Mouse (Mus musculus) neural tube, embryonic 10.5 days (tissue): Measurements from ENCODE around the gene Ethe1.
"Not testable (repeated sequence)": the region's sequence is repeated elsewhere in the genome, so short reads cannot be mapped to it uniquely, and the experiment has no call there.

Source experiments
- DNase-seq: peaks from one replicate; pipeline ENCODE4 v3.0.0-alpha.2; 2017; ENCODE audit warnings: low spot score; ENCODE audit errors: extremely low spot score

The Ethe1 gene

GRCm38 (mm10) chr7:24611709-24612108, 24.4 kb downstream of the Ethe1 start:
- no peak for DNase-seq

DNA sequence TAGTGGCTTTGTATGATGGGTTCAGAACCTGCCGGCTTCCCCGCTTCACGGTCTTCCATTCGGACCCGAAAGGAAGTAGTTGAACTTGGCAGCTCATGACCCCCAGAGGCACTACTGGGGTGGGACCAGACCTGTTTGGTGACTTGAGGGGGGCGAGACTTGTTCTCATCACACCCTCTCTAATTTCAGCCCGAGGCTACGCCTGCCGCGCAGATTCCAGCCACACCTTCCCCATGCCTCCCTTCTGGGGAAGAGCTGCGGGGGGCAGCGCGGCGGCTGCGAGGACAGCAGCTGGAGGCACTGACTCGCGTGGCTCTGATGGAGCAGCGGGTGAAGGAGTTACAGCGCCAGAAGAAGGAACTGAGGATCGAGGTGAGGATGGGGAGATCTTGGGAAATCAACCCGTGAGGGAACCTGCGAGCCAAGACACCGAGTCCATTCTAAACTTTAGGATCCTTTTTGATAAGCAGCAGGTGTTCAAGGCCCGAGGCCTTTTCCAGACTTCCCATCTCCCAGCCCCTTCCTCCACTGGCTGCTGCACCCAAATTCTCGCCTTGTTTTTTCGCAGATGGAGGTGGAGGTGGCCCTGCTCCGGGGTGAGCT, 25.1 kb downstream of the Ethe1 start:
- DNase-seq: peak; percentile 43

DNA sequence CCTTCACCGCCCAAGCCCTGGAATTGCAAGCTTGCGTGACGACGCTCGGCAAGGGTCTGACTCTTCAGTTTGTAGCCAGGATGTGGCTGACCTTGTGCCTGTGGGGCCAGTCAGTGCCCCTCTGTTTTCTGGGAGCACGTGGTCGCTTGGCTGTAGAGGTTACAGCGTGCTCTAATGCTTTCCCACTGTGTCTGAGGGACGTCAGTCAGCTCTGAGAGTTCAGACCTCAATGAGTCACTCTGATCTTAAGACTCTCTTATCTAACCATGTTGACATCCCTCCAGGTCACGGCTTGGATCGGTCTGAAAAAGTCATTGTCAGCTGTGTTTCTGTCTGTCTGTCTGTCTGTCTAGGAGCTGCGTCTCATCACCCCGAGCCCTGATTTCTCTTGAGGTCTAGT, 27.5 kb downstream of the Ethe1 start:
- DNase-seq: no peak

- DNase-seq: no peak
Observed at GRCm38 (mm10) chr7:24617763-24618162, 30.4 kb downstream of the Ethe1 start.

GRCm38 (mm10) chr7:24618374-24618773, 31.0 kb downstream of the Ethe1 start:
- DNase-seq: not testable (repeated sequence)

GRCm38 (mm10) chr7:24619671-24620397, 32.5 kb downstream of the Ethe1 start:
- no peak for DNase-seq

- no peak for DNase-seq
Observed at GRCm38 (mm10) chr7:24621193-24621592, 33.9 kb downstream of the Ethe1 start.

DNA sequence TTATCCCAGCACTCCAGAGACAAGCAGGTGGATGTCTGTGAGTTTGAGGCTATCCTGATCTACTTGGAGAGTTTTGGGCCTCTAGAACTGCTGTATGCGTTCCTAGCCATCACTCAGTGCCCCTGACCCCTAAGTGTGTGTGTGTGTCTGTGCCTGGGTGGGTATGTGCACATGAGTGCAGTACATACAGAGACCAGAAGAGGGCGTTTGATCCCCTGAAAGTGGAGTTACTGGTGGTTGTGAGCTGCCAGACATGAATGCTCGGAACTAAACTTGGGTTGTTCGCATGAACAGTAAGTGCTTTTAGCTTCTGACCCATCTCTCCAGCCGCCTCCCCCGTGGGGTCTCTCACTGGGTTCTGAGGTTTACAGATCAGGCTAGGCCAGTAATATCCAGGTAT, 35.6 kb downstream of the Ethe1 start:
- no peak for DNase-seq

DNA sequence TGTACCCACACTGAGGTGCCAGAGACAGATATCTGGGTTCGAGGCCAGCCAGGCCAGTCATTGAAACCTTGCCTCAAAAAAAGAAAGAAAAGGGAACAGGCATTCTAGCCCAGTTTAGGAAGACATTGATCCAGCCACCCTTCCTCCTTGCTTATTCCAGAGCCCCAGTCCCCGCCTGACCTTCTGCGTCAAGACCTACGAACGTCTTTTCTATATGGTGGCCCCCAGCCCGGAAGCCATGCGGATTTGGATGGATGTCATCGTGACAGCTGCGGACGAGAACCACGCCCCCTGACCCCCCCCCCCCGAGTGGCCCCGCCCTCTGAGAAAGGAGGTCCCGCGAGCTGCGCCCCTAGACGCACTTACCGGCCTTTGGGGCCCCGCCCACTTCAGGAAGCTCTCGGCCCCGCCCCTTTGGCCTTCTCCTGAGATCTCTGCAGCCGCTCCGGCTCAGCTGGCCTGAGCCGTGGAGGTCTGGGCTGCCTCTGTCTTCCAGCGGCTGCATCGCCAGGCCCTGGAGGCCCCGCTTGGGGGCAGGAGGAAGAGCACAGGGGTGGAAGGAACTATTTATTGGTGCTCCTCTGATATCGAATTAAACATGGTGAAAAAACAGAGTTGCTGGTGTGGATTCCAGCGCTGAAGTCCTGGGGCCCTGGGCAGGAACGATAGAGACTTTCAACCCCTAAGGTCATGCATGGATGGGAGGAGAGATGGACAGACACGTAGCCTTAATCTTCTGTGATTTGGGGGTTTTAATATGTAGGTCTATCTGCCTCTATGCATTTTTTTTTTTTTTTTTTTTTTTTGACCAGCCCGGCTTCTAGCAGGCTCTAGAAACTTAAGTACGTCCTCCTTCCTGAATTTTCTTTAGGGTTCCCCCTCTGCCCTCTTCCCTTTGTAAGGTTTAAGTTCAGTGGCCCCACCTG, 41.6 kb downstream of the Ethe1 start:
- peak; percentile 83 for DNase-seq

DNA sequence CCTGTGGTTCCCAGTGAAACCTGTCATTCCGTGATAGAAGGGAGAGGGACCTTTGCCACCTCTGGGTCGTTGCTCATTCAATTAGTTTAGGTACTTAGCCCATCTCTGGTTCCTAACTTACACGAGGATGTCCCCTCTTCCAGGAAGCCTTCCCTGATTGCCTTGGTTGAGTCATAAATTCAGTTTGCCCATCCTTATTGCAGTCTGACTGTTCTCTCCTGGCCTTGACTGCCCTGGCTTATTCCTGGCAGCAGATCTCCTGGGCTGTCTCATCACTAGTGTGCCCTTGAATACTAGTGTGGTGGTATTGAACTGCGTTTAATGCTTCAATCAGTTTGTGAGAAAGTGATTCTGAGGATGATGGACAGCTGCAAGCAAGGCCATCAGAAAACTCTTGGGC, 42.3 kb downstream of the Ethe1 start:
- DNase-seq: no peak

DNA sequence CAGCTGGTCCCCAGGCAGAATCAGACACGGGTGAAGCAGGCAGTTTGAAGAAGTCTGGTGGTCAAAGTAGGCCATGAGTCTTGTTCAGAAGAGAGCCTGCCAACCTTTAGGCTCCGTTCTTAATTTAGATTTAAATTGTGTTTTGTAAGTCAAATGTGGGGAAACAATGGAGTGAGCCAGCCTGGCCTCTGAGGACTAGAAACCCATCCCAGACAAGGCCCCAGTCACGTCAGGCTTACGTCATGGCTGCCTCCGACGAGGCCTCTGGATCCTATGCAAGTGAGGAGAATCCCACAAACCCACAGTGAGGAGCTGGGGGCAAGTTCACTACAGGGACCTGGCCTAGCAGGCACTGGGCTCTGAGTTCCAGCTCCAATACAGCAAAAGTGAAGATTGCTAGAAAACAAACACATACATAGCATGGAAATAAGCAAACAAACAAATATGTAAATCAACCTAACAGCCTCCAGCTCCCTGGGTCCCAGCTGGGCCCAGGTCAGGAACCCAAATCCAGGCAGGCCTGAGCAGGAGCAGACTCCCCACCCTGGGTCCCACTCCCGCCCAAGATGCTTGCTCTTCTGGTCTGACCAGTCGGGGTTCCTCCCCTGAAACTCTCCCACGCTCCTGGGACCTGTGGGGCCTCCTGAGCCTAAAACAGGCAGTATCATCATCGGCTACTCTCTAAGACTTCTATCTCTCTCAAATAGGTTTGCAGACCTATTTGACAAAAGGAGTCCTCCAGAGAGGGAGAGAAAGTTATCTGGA, 43.0 kb downstream of the Ethe1 start:
- no peak for DNase-seq

GRCm38 (mm10) chr7:24636264-24636663, 48.9 kb downstream of the Ethe1 start, which contains the start of gene Lypd3:
Lypd3 (plus strand) TSS chr7:24636550.
- no peak for DNase-seq

DNA sequence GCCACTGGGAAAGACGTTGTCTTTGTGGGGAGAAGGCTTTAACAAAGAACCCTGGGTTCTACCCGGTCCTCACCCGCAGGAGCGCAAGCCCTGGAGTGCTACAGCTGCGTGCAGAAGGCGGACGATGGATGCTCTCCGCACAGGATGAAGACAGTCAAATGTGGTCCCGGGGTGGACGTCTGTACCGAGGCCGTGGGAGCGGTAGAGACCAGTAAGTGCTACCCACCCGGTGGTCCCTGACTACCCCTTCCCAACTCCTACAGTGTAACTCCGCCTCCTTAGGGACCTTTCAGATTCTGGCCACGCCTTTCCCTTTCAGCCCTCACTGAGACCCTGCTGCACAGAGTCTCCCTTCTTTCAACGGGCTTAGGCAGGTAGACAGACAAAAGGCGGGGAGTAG, 49.7 kb downstream of the Ethe1 start:
- DNase-seq: peak; percentile 30

DNA sequence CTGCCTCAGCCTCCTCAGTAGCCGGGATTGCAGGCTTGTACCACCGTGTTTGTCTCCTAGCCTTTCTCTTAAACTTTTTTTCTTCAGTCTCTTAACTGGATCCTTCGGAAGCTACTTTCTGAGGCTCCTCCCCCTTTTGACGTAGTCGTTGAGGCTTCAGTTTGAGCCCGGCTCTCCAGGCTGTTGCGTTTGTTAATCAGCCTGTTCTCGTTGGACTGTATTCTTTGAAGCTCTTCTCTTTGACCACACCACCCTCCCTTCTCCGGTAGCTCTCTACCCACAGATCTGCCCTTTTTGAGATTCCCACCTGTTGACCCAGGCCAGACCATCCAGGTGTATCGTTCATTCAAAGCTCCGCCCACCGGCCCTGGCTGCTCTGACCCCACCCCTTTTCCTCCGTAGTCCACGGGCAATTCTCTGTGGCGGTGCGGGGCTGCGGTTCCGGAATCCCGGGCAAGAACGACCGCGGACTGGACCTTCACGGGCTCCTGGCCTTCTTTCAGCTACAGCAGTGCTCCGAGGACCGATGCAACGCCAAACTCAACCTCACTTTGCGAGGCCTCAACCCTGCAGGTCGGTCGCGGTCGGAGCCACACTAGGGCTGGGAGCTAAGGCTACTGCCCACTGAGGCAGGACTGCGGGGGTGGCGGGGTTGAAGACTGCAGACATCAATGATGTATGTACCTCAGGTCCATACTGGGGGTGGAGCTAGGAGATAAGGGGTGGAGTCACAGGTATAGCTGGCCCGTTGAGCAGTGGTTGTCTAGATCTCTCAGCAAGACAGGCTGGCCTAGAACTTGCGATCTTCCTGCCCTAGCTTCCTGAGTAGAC, 50.9 kb downstream of the Ethe1 start:
- no peak for DNase-seq

GRCm38 (mm10) chr7:24640450-24640849, 53.1 kb downstream of the Ethe1 start:
- DNase-seq: no peak

DNA sequence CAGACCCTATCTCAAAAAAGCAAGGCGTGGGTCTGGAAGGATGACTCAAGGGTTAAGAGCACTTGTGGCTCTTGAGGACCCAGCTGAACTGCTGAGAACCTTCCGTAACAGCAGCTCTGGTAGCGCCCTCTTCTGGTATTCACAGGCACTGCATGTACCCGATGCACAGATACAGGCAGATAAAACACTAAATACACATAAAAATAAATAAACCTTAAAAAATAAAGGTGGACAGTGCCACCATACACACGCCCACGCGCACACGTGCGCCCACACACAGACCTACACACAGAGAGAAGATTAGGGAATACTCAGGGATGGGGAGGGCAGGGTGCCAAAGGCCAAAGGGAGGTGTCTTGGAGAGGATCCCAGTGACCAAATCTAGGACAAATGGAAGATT, 55.1 kb downstream of the Ethe1 start:
- peak; percentile 62 for DNase-seq

GRCm38 (mm10) chr7:24644492-24644891, 57.1 kb downstream of the Ethe1 start:
- no peak for DNase-seq

DNA sequence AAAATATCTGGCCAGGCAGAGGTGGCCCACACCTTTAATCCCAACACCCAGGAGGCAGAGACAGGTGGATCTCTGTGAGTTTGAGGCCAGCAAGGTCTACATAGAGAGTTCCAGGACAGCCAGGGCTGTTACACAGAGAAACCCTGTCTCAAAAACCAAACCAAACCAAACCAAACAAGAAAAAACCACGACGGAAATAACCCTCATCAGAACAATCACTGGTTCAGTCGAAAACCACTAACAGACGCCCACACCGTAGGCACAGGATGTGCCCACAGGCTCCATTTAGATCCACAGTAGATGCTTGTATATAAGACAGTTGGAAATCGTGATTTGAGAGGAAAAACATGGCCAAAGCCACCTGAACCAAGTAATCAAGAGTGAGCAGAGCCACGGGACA, 57.7 kb downstream of the Ethe1 start:
- no peak for DNase-seq

DNA sequence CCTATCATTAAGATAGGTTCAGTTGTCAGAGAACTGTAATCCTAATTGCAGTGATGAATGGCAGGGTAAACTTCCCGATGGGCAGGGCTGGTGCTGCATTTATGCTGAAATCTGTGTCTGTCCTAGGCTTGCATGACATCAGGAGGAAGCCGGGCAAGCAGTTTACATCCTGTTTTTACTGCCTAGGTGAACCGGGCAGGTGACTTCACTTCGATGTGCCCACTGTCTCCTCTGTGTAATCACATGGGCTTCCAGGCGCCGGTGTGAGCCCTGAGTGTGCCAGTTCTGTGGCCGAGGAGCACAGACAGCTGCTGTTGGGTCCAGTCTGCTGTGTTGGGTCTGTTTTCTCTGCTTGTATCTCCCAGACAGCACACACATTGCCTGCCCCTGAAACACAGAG, 59.1 kb downstream of the Ethe1 start:
- DNase-seq: no peak

- DNase-seq: peak; percentile 68
Observed at GRCm38 (mm10) chr7:24653681-24654080, 66.3 kb downstream of the Ethe1 start.
